8 mouse cellular contexts compared by ENCODE assay signal in the genomic region with DNA sequence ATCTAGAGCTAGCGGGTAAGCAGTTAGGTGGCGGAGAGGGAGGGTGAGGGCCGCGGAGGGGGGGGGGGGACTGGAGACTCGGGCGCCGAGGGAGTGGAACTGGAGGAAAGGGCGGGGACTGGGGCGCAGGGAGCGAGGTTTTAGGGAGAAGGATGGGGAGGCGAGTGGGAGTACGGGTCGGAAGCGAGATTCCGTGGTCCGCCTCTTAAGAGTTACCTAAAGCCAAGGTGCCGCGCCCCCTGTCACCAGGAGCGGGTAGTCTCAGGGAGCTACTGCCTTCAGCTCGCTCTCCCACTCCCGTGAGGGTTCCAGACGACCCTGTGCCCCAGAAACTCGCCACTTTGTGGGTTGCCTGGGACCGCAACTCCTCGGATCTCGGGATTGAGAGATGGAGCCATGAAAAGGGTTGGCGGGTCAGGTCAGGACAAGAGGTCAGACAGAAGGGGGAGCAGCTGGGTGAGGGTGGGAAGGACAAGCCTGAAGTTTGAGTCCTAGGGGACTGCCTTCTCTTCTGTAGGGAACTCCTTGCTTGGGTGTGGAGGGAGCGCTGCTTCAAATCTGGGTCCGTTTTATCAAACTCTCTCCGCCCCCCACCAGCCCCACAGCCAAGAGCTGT. TPM values are rescaled to one million over a fixed set of nuclear protein-coding genes. Genes with fewer than 3 reads are reported as not detected.
DNase-seq lines count a peak whose midpoint lies in the region; ATAC-seq lines count a peak whose summit lies in the region.

No protein-coding gene starts in this region.

- peak overlapping the region; percentile 81 for H3K4me3 ChIP-seq in heart, embryonic 13.5 days
- peak overlapping the region; percentile 75 for H3K4me3 ChIP-seq in forebrain, embryonic 10.5 days
- peak overlapping the region; percentile 59 for H3K4me3 ChIP-seq in midbrain, embryonic 11.5 days (ENCODE audit: low read depth, low read length)

- under 1% methylated on average over 26 of the region's 30 CpGs for WGBS in heart, embryonic 13.5 days
- under 1% methylated on average over 29 of the region's 30 CpGs for WGBS in forebrain, embryonic 10.5 days
- WGBS in midbrain, embryonic 11.5 days, result under 1% methylated on average over 26 of the region's 30 CpGs

- peak overlapping the region; percentile 97 for H3K27ac ChIP-seq in heart, embryonic 13.5 days (replicated peaks)
- peak overlapping the region; percentile 85 for H3K27ac ChIP-seq in forebrain, embryonic 10.5 days
- H3K27ac ChIP-seq in midbrain, embryonic 11.5 days (ENCODE audit: low read depth, low read length), result peak overlapping the region; percentile 41; the same call in 1 of the 2 replicates

- intact Hi-C loops in heart, postnatal 36 days (cut with DNase I), result loop anchor here (2.0 to 5.0 kb wide), 2 partner anchors 27 to 152 kb away; partner anchors contain the start of genes Abcf2 and Agap3

- no peak for DNase-seq in heart, postnatal 36 days
- peak; percentile 78 for DNase-seq in NIH3T3 (ENCODE audit: low read depth)
- DNase-seq in forebrain, embryonic 10.5 days (ENCODE audit: extremely low spot score, low spot score), result peak; percentile 70
- DNase-seq in kidney, postnatal 4 days, result peak; percentile 69 to 81
- DNase-seq in midbrain, embryonic 11.5 days (ENCODE audit: low spot score, missing footprints), result peak; percentile 97
- peak; percentile 73 for DNase-seq in thymus, postnatal 0 days (ENCODE audit: low spot score)

- peak overlapping the region; percentile 91 for H3K9ac ChIP-seq in heart, embryonic 13.5 days
- H3K9ac ChIP-seq in midbrain, embryonic 11.5 days (ENCODE audit: low read length), result peak overlapping the region; percentile 70

- H3K9me3 ChIP-seq in heart, embryonic 13.5 days, result no peaks in the 10 kb centered on the region
- H3K9me3 ChIP-seq in forebrain, embryonic 10.5 days, result no peaks in the 10 kb centered on the region
- no peaks in the 10 kb centered on the region for H3K9me3 ChIP-seq in midbrain, embryonic 11.5 days (ENCODE audit: control insufficient read depth, low read length)

- no peak; the same call in 1 of the 2 replicates for ATAC-seq in heart, embryonic 13.5 days (ENCODE audit: extremely low read depth, insufficient number of reproducible peaks, low FRiP score, low TSS enrichment)
- peak; percentile 8; the same call in 1 of the 2 replicates for ATAC-seq in midbrain, embryonic 11.5 days (ENCODE audit: low FRiP score)
- no peak for ATAC-seq in monocyte, adult 5-6 weeks (replicated peaks; ENCODE audit: insufficient number of reproducible peaks, low FRiP score, low TSS enrichment, poor library complexity, severe bottlenecking)

- H3K4me1 ChIP-seq in heart, embryonic 13.5 days, result peaks cover 51% of the 10 kb centered on the region
- H3K4me1 ChIP-seq in forebrain, embryonic 10.5 days, result peaks cover 69% of the 10 kb centered on the region
- peaks cover 49% of the 10 kb centered on the region for H3K4me1 ChIP-seq in midbrain, embryonic 11.5 days (ENCODE audit: control insufficient read depth, insufficient read depth, low read length)

- H3K36me3 ChIP-seq in heart, embryonic 13.5 days, result peaks cover 30% of the 10 kb centered on the region
- peaks cover 32% of the 10 kb centered on the region for H3K36me3 ChIP-seq in forebrain, embryonic 10.5 days (replicated peaks)
- H3K36me3 ChIP-seq in midbrain, embryonic 11.5 days (ENCODE audit: control insufficient read depth, insufficient read depth, low read length), result no peaks in the 10 kb centered on the region; the same call in 1 of the 2 replicates

- peak overlapping the region; percentile 96 for H3K4me2 ChIP-seq in heart, embryonic 13.5 days
- peak overlapping the region; percentile 79 for H3K4me2 ChIP-seq in midbrain, embryonic 11.5 days

- no peaks in the 10 kb centered on the region for H3K27me3 ChIP-seq in heart, embryonic 13.5 days (replicated peaks)
- peaks cover 19% of the 10 kb centered on the region for H3K27me3 ChIP-seq in forebrain, embryonic 10.5 days (ENCODE audit: poor library complexity, severe bottlenecking)
- H3K27me3 ChIP-seq in midbrain, embryonic 11.5 days (ENCODE audit: control insufficient read depth, insufficient read depth, low read length), result no peaks in the 10 kb centered on the region

RNA-seq across cellular contexts. Expression of gene Slc4a2, which starts 1.9 kb away (rescaled TPM):
- polyA plus RNA-seq in heart, embryonic 13.5 days (2015; fragmentation: Nextera tagmentation; extraction: Ambion mirVana), result 26.9 and 29.3 TPM in 2 replicates
- total RNA-seq in heart, postnatal 36 days (2021), result 10 to 100 TPM; 29.2 to 35.1 TPM
- polyA plus RNA-seq in forebrain, embryonic 10.5 days (2016; fragmentation: Nextera tagmentation; extraction: Ambion mirVana), result 32.8 and 33.6 TPM in 2 replicates
- polyA plus RNA-seq in midbrain, embryonic 11.5 days (2014; fragmentation: Nextera tagmentation; extraction: Ambion mirVana), result 16.7 and 21.5 TPM in 2 replicates
- polyA plus RNA-seq in thymus, postnatal 0 days (2015; fragmentation: Nextera tagmentation; extraction: Ambion mirVana), result 23.2 and 26.6 TPM in 2 replicates
- total RNA-seq in monocyte, adult 5-6 weeks (2017), result 20.1 to 60.8 TPM (median 32.2 TPM) in 3 replicates

RNA-seq across cellular contexts. Expression of gene Cdk5, which starts 2.2 kb away (rescaled TPM):
- polyA plus RNA-seq in heart, embryonic 13.5 days (2015; fragmentation: Nextera tagmentation; extraction: Ambion mirVana), result 25.8 and 28.7 TPM in 2 replicates
- total RNA-seq in heart, postnatal 36 days (2021), result 10 to 100 TPM; 22.5 to 23.0 TPM
- polyA plus RNA-seq in forebrain, embryonic 10.5 days (2016; fragmentation: Nextera tagmentation; extraction: Ambion mirVana), result 42.7 and 48.9 TPM in 2 replicates
- polyA plus RNA-seq in midbrain, embryonic 11.5 days (2014; fragmentation: Nextera tagmentation; extraction: Ambion mirVana), result 52.8 and 58.1 TPM in 2 replicates
- polyA plus RNA-seq in thymus, postnatal 0 days (2015; fragmentation: Nextera tagmentation; extraction: Ambion mirVana), result 31.4 and 35.1 TPM in 2 replicates
- total RNA-seq in monocyte, adult 5-6 weeks (2017), result 19.3 to 30.9 TPM (median 26.0 TPM) in 3 replicates

RNA-seq across cellular contexts. Expression of gene Asic3, which starts 12.3 kb away (rescaled TPM):
- polyA plus RNA-seq in heart, embryonic 13.5 days (2015; fragmentation: Nextera tagmentation; extraction: Ambion mirVana), result 0.25 TPM in 1 of 2 replicates, not detected in the other
- not detected for total RNA-seq in heart, postnatal 36 days (2021)
- polyA plus RNA-seq in forebrain, embryonic 10.5 days (2016; fragmentation: Nextera tagmentation; extraction: Ambion mirVana), result 0.20 TPM in 1 of 2 replicates, not detected in the other
- 0.30 TPM in 1 of 2 replicates, not detected in the other for polyA plus RNA-seq in midbrain, embryonic 11.5 days (2014; fragmentation: Nextera tagmentation; extraction: Ambion mirVana)
- 0.34 and 0.54 TPM in 2 replicates for polyA plus RNA-seq in thymus, postnatal 0 days (2015; fragmentation: Nextera tagmentation; extraction: Ambion mirVana)
- not detected in 3 replicates for total RNA-seq in monocyte, adult 5-6 weeks (2017)

RNA-seq across cellular contexts. Expression of gene Fastk, which starts 19.6 kb away (rescaled TPM):
- polyA plus RNA-seq in heart, embryonic 13.5 days (2015; fragmentation: Nextera tagmentation; extraction: Ambion mirVana), result 163 and 164 TPM in 2 replicates
- total RNA-seq in heart, postnatal 36 days (2021), result 100 to 1,000 TPM; 288 to 310 TPM
- polyA plus RNA-seq in forebrain, embryonic 10.5 days (2016; fragmentation: Nextera tagmentation; extraction: Ambion mirVana), result 106 and 108 TPM in 2 replicates
- 79.3 and 84.6 TPM in 2 replicates for polyA plus RNA-seq in midbrain, embryonic 11.5 days (2014; fragmentation: Nextera tagmentation; extraction: Ambion mirVana)
- polyA plus RNA-seq in thymus, postnatal 0 days (2015; fragmentation: Nextera tagmentation; extraction: Ambion mirVana), result 86.0 and 88.5 TPM in 2 replicates
- total RNA-seq in monocyte, adult 5-6 weeks (2017), result 17.1 to 27.5 TPM (median 26.9 TPM) in 3 replicates

RNA-seq across cellular contexts. Expression of gene Tmub1, which starts 22.1 kb away (rescaled TPM):
- polyA plus RNA-seq in heart, embryonic 13.5 days (2015; fragmentation: Nextera tagmentation; extraction: Ambion mirVana), result 16.2 and 19.9 TPM in 2 replicates
- 10 to 100 TPM; 11.7 to 12.1 TPM for total RNA-seq in heart, postnatal 36 days (2021)
- polyA plus RNA-seq in forebrain, embryonic 10.5 days (2016; fragmentation: Nextera tagmentation; extraction: Ambion mirVana), result 28.4 and 31.8 TPM in 2 replicates
- polyA plus RNA-seq in midbrain, embryonic 11.5 days (2014; fragmentation: Nextera tagmentation; extraction: Ambion mirVana), result 30.5 and 32.3 TPM in 2 replicates
- 33.7 and 35.4 TPM in 2 replicates for polyA plus RNA-seq in thymus, postnatal 0 days (2015; fragmentation: Nextera tagmentation; extraction: Ambion mirVana)
- total RNA-seq in monocyte, adult 5-6 weeks (2017), result 11.8 to 33.4 TPM (median 26.8 TPM) in 3 replicates

Comparison
In these comparisons a context has a peak if more than half of its experiments do, and no peak if none do; other contexts are left out.
1. H3K27ac ChIP-seq: peak in every context shown above with its lines; median percentile 97 in heart, embryonic 13.5 days; 85 in forebrain, embryonic 10.5 days; 41 in midbrain, embryonic 11.5 days.
2. DNase-seq: peak in NIH3T3 (single experiment), forebrain, embryonic 10.5 days (single experiment), kidney, postnatal 4 days (2 of 2), midbrain, embryonic 11.5 days (single experiment) and thymus, postnatal 0 days (single experiment); none in heart, postnatal 36 days (0 of 2).
3. Peak in every context shown above with its lines, with median percentiles within 50 percentile points of each other: H3K4me3 ChIP-seq.